Mouse (Mus musculus): ENCODE results near the gene Prep. TPM values are rescaled to one million over a fixed set of nuclear protein-coding genes. Genes with fewer than 3 reads are reported as not detected.

Prep gene
- polyA plus RNA-seq, 1 experiment from 2014 or later = 22.1 TPM

DNA sequence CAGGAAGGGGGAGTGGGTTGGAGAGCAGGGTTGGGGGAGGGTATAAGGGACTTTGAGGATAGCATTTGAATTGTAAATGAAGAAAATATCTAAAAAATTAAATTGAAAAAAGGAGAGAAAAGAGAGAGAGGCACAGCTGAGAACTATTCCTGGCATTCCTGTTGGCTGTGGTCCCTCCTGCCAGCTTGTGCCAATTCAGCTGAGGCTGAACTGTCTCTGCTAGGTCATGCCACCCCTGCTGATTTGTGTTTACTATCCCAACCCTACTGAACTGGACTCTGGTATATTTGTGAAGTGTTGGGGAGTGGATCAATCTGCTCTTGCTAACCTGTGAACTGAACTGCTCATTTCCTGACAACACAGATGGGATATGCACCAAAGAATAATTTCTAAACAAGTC, 143.2 kb downstream of the Prep start:
- no peaks in the 10 kb centered on the region for H3K9me3 ChIP-seq (replicated peaks; ENCODE audit: control insufficient read depth, low read length)
- no peak for ATAC-seq (ENCODE audit: insufficient read depth, low FRiP score)
- H3K4me2 ChIP-seq (ENCODE audit: low read depth, low read length) = no peak overlapping the region
- no peaks in the 10 kb centered on the region for H3K27me3 ChIP-seq (ENCODE audit: control insufficient read depth, insufficient read depth, low read length)
- H3K4me3 ChIP-seq (replicated peaks; ENCODE audit: low read length) = no peak overlapping the region
- no peak overlapping the region for H3K27ac ChIP-seq (ENCODE audit: low read length)
- H3K4me1 ChIP-seq (ENCODE audit: control insufficient read depth, insufficient read depth, low read length) = no peaks in the 10 kb centered on the region
- no peak overlapping the region for H3K9ac ChIP-seq (ENCODE audit: low read length)
- no peaks in the 10 kb centered on the region for H3K36me3 ChIP-seq (ENCODE audit: control insufficient read depth, insufficient read depth, low read length)

DNA sequence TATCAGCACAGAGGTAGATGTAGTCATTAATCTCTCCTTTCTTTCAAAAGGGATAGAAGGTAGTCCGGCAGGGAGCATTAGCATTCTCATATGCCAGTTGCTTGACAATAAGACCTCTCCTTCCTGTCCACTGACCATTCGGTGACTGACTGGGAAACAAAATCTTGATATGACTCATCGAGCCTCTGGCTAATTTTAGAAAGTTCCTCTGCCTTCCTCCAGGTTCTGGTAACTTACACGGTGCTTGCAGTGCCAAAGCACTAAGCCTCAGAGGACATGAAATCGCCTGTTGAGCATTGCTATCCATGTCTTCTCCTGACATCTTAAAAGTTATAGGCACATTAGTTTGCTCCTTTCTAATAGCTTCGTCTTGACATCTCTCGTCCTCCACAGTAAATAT, 149.7 kb downstream of the Prep start:
- no peak overlapping the region for H3K4me3 ChIP-seq (replicated peaks; ENCODE audit: low read length)
- H3K27ac ChIP-seq (ENCODE audit: low read length) = no peak overlapping the region
- H3K9me3 ChIP-seq (replicated peaks; ENCODE audit: control insufficient read depth, low read length) = no peaks in the 10 kb centered on the region
- no peaks in the 10 kb centered on the region for H3K36me3 ChIP-seq (ENCODE audit: control insufficient read depth, insufficient read depth, low read length)
- H3K4me2 ChIP-seq (ENCODE audit: low read depth, low read length) = no peak overlapping the region
- H3K9ac ChIP-seq (ENCODE audit: low read length) = no peak overlapping the region
- H3K27me3 ChIP-seq (ENCODE audit: control insufficient read depth, insufficient read depth, low read length) = no peaks in the 10 kb centered on the region
- 70% methylated on average over 7 of the region's 7 CpGs for WGBS
- no peak for ATAC-seq (ENCODE audit: insufficient read depth, low FRiP score)
- H3K4me1 ChIP-seq (ENCODE audit: control insufficient read depth, insufficient read depth, low read length) = no peaks in the 10 kb centered on the region

Small RNAs within 50 kb of the gene (microRNA-seq; reads per million reads assigned to microRNA genes)
- not detected for gene Gm23766

Other genes with a start within 250 kb of the Prep start
- gene Popdc3, start 110.9 kb downstream of the Prep start, polyA plus RNA-seq (2015; fragmentation: Nextera tagmentation; extraction: Ambion mirVana) = 2.3 and 2.6 TPM in 2 replicates